Mouse (Mus musculus): ENCODE results near the gene Oas3. TPM values are rescaled to one million over a fixed set of nuclear protein-coding genes. Genes with fewer than 3 reads are reported as not detected.
A peak's percentile ranks its signal among the peaks of the same experiment; 100 is the strongest.

Oas3 gene
- total RNA-seq (2021) (under 1 TPM; 0.05 to 0.07 TPM), polyA plus RNA-seq (2012; rRNA removed) (0.61 and 0.94 TPM in 2 replicates)
- long read RNA-seq, result 0 reads

DNA sequence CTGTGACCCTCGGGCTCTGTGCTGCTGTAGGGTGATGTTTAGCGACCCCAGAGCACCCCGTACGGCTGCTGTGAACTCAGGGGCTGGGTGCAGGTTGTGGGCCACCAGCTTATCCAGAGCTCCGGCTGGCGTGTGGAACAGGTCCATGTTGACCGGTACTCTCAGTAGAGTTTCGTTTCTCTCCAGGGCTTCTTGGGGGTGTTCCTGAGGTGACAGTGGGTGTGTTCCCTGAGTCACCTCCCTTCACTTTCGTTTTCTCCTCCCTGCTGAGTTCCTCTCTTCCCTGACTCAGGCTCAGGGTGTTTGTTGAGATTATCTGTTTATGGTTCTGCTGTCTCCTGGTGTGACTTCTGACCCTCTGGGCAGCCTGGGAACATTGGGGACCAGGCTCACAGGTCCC lies at the start of gene Oas3:
TSS of gene Oas3 (minus strand) at position 184 of the 400 bp plus-strand sequence.
- no peaks in the 10 kb centered on the region for H3K36me3 ChIP-seq (ENCODE audit: control insufficient read depth, insufficient read depth, low read length)
- no peaks in the 10 kb centered on the region for H3K79me2 ChIP-seq (replicated peaks; ENCODE audit: control insufficient read depth, insufficient read depth, low read length)
- no peak within 1 kb of the TSS for H3K9ac ChIP-seq (ENCODE audit: low read depth, low read length)
- no peak for DNase-seq
- H3K27ac ChIP-seq, result no peak within 1 kb of the TSS
- intact Hi-C loops (cut with DNase I), result no loop called here
- H3K4me1 ChIP-seq (ENCODE audit: control insufficient read depth, insufficient read depth, low read length), result peaks cover 5% of the 10 kb centered on the region
- H3K4me3 ChIP-seq, result no peak within 1 kb of the TSS
- no peaks in the 10 kb centered on the region for H3K27me3 ChIP-seq (ENCODE audit: control insufficient read depth, insufficient read depth, low read length)
- TF ChIP-seq EP300 (IDR thresholded peaks at IDR 0.05; ENCODE audit: insufficient read depth, low read depth, low read length) (no peak), POLR2A (IDR thresholded peaks at IDR 0.05; ENCODE audit: insufficient read depth, low read depth, low read length) (no peak), CTCF (IDR thresholded peaks at IDR 0.05) (no peak)
- WGBS, result 74% methylated on average over 9 of the region's 9 CpGs

DNA sequence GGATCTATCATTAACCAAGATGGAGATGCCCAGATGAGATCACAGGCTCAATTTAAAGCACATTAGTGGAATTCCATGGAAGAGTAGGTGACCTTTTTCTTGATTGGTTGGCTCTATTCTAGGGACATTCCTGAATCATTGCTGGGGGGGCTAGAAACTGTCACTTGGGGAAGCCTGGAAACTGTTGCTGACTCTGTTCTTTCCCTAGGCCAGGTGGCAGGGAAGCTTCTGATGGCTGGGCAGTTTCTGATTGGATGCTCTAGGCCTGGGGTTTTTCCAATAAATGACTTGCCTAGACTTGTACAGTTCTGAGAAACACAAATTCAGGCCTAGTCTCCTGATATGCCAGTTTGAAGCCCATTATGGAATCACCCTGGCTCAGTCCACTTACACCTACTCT lies 41.5 kb upstream of the Oas3 start:
- DNase-seq, result no peak
- Histone ChIP-seq H3K9ac (ENCODE audit: low read depth, low read length) (no peak overlapping the region), H3K36me3 (ENCODE audit: control insufficient read depth, insufficient read depth, low read length) (no peaks in the 10 kb centered on the region), H3K27me3 (ENCODE audit: control insufficient read depth, insufficient read depth, low read length) (no peaks in the 10 kb centered on the region), H3K79me2 (replicated peaks; ENCODE audit: control insufficient read depth, insufficient read depth, low read length) (no peaks in the 10 kb centered on the region), H3K4me3 (no peak overlapping the region), H3K27ac (no peak overlapping the region), H3K4me1 (ENCODE audit: control insufficient read depth, insufficient read depth, low read length) (no peaks in the 10 kb centered on the region)
- intact Hi-C loops (cut with DNase I), result no loop called here
- no peak for TF ChIP-seq CTCF (IDR thresholded peaks at IDR 0.05)
- TF ChIP-seq POLR2A (IDR thresholded peaks at IDR 0.05; ENCODE audit: insufficient read depth, low read depth, low read length), result no peak
- TF ChIP-seq EP300 (IDR thresholded peaks at IDR 0.05; ENCODE audit: insufficient read depth, low read depth, low read length), result no peak

DNA sequence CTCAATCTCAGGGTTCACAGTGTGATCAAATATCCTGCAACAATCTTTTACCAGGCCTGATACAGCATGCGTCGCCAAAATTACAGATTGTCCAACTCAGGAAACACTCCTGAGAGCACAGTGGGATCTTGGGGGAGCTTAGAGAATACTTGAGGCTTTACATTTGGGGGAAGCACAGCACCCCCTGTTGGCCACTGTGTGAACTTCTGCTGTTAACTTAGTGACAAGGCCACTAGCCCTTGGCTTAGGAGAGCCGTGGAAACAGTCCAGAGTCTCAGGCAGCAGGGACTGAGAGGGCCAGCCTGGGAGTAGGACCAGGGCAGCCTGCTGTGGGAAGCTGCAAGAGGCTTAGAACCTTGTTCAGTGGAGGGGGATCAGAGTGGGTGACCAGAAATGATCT lies 38.5 kb upstream of the Oas3 start:
- Histone ChIP-seq H3K27ac (no peak overlapping the region), H3K27me3 (ENCODE audit: control insufficient read depth, insufficient read depth, low read length) (no peaks in the 10 kb centered on the region), H3K4me1 (ENCODE audit: control insufficient read depth, insufficient read depth, low read length) (peaks cover 2% of the 10 kb centered on the region; the same call in 1 of the 2 replicates), H3K79me2 (replicated peaks; ENCODE audit: control insufficient read depth, insufficient read depth, low read length) (no peaks in the 10 kb centered on the region), H3K4me3 (no peak overlapping the region), H3K9ac (ENCODE audit: low read depth, low read length) (no peak overlapping the region), H3K36me3 (ENCODE audit: control insufficient read depth, insufficient read depth, low read length) (no peaks in the 10 kb centered on the region)
- intact Hi-C loops (cut with DNase I), result loop anchor here (2.0 kb wide), 1 partner anchor 117 kb away; no protein-coding TSS in a partner anchor
- WGBS, result 60% methylated on average over 3 of the region's 3 CpGs
- peak in 1 of 2 experiments; percentile 45 for DNase-seq
- TF ChIP-seq CTCF (IDR thresholded peaks at IDR 0.05), result peak; percentile 72
- TF ChIP-seq POLR2A (IDR thresholded peaks at IDR 0.05; ENCODE audit: insufficient read depth, low read depth, low read length), result no peak
- no peak for TF ChIP-seq EP300 (IDR thresholded peaks at IDR 0.05; ENCODE audit: insufficient read depth, low read depth, low read length)

DNA sequence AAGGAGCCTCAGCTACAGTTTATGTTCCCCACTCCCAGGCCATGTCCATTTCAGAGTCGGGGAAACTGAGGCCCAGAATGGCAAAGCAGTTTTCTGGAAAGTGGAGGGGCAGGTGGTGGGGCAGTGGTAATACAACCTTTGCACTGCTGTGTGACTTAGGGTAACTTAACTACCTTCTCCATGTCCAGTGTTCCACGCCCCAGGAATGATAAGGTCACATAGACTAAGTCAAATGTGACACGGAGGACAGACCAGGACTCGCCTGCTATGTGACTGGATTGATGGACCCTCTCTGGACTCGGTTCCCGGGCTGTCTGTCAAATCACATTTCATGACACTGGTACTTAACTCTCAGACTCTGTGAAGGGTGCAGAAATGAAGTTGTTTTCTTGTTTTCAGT lies 35.6 kb upstream of the Oas3 start:
- no peak for TF ChIP-seq CTCF (IDR thresholded peaks at IDR 0.05)
- no peak for TF ChIP-seq EP300 (IDR thresholded peaks at IDR 0.05; ENCODE audit: insufficient read depth, low read depth, low read length)
- TF ChIP-seq POLR2A (IDR thresholded peaks at IDR 0.05; ENCODE audit: insufficient read depth, low read depth, low read length), result no peak
- intact Hi-C loops (cut with DNase I), result no loop called here
- H3K27ac ChIP-seq, result peak overlapping the region; percentile 72
- H3K4me3 ChIP-seq, result peak overlapping the region; percentile 77
- H3K36me3 ChIP-seq (ENCODE audit: control insufficient read depth, insufficient read depth, low read length), result no peaks in the 10 kb centered on the region
- peak overlapping the region; percentile 63 for H3K9ac ChIP-seq (ENCODE audit: low read depth, low read length)
- no peak for DNase-seq
- 67% methylated on average over 6 of the region's 6 CpGs for WGBS
- H3K79me2 ChIP-seq (replicated peaks; ENCODE audit: control insufficient read depth, insufficient read depth, low read length), result no peaks in the 10 kb centered on the region
- H3K27me3 ChIP-seq (ENCODE audit: control insufficient read depth, insufficient read depth, low read length), result no peaks in the 10 kb centered on the region
- H3K4me1 ChIP-seq (ENCODE audit: control insufficient read depth, insufficient read depth, low read length), result peaks cover 2% of the 10 kb centered on the region; the same call in 1 of the 2 replicates

DNA sequence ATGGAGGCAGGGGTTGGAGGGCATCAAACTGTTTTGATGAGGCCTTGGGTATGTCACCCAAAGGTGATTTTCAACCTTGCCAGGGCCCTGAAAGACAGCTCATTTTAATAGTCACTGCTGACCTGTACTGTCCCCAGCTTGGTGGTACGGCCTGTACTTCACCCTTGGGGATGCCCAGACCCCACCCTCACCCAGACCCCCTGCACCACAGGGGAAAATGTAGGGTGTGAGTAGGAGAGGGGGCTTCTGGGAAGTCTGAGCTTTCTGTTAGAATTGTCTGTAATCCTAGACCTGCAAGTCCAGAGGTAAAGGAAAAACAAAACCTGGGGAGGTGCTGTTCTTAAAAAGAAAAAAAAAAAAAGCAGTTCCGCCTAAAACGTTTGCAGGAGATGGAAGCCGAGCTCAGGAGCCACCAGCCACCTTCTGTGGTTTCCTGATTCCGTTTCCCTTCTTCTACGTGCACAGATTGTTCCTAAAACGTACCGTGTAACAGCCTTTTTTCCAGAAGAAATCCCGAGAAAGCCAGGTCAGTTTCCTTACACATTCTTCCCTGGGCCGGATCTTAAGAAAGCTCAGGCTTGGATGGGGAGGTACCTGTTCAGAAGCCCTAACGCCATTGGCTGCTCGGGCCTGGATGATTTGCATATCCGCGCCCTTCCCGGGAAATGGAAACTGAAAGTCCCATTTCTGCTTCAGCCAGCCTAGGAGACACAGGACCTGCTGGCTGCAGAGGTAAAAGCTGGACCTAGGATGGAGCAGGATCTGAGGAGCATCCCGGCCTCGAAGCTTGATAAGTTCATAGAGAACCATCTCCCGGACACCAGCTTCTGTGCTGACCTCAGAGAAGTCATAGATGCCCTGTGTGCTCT lies 34.7 kb upstream of the Oas3 start, which contains the start of gene Oas1c:
TSS of gene Oas1c (minus strand) at position 564 of the 869 bp plus-strand sequence.
- whole genome bisulfite sequencing, result 6% methylated on average over 18 of the region's 18 CpGs
- Histone ChIP-seq H3K4me3 (peak within 1 kb of the TSS; percentile 77), H3K4me1 (ENCODE audit: control insufficient read depth, insufficient read depth, low read length) (peaks cover 2% of the 10 kb centered on the region; the same call in 1 of the 2 replicates), H3K79me2 (replicated peaks; ENCODE audit: control insufficient read depth, insufficient read depth, low read length) (no peaks in the 10 kb centered on the region), H3K36me3 (ENCODE audit: control insufficient read depth, insufficient read depth, low read length) (no peaks in the 10 kb centered on the region), H3K9ac (ENCODE audit: low read depth, low read length) (peak within 1 kb of the TSS; percentile 64), H3K27me3 (ENCODE audit: control insufficient read depth, insufficient read depth, low read length) (no peaks in the 10 kb centered on the region), H3K27ac (peak within 1 kb of the TSS; percentile 72)
- intact Hi-C loops (cut with DNase I), result no loop called here
- TF ChIP-seq EP300 (IDR thresholded peaks at IDR 0.05; ENCODE audit: insufficient read depth, low read depth, low read length) (no peak; the same call in 1 of the 2 replicates), POLR2A (IDR thresholded peaks at IDR 0.05; ENCODE audit: insufficient read depth, low read depth, low read length) (peak; percentile 94), CTCF (IDR thresholded peaks at IDR 0.05) (no peak)
- DNase-seq, result peak; percentile 87 to 90

DNA sequence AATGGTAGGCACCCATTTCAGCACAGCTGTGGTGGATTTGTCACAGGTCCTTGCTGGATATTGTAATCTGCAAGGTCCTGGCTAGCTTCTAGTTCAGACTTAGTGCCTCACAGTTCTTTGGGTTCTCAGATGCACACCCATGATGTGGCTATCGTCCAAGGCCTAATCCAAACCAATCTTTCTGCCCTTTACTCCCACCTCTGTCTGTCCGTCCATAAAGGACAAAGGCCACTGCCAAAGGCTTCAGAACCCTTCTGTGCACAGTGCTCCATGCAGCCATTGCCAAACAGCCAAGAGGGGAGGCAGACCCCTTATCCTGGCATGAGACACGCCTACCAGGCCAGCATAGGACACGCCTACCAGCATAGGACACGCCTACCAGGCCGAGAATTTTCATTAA lies 31.7 kb upstream of the Oas3 start:
- H3K4me1 ChIP-seq (ENCODE audit: control insufficient read depth, insufficient read depth, low read length), result peaks cover 2% of the 10 kb centered on the region; the same call in 1 of the 2 replicates
- H3K79me2 ChIP-seq (replicated peaks; ENCODE audit: control insufficient read depth, insufficient read depth, low read length), result no peaks in the 10 kb centered on the region
- H3K4me3 ChIP-seq, result no peak overlapping the region
- TF ChIP-seq POLR2A (IDR thresholded peaks at IDR 0.05; ENCODE audit: insufficient read depth, low read depth, low read length) (no peak), CTCF (IDR thresholded peaks at IDR 0.05) (no peak), EP300 (IDR thresholded peaks at IDR 0.05; ENCODE audit: insufficient read depth, low read depth, low read length) (no peak)
- no peak overlapping the region for H3K9ac ChIP-seq (ENCODE audit: low read depth, low read length)
- no peak overlapping the region for H3K27ac ChIP-seq
- no peak for DNase-seq
- H3K27me3 ChIP-seq (ENCODE audit: control insufficient read depth, insufficient read depth, low read length), result no peaks in the 10 kb centered on the region
- intact Hi-C loops (cut with DNase I), result no loop called here
- H3K36me3 ChIP-seq (ENCODE audit: control insufficient read depth, insufficient read depth, low read length), result no peaks in the 10 kb centered on the region
- 37% methylated on average over 6 of the region's 6 CpGs for WGBS

Measured in heart, adult 2 months (tissue).